Mouse (Mus musculus) brain, embryonic 14.5 days (tissue): ENCODE results near the gene Arhgef1.

Source experiments
- CTCF ChIP-seq: fragments of 200-500 bp; IDR thresholded peaks from 2 replicates; pipeline ENCODE4 v1.5.1; 2012; ENCODE audit warnings: inconsistent platforms, mild to moderate bottlenecking, moderate library complexity, borderline replicate concordance; ENCODE audit not compliant: insufficient read depth, insufficient read length; ENCODE audit errors: extremely low read depth
- POLR2A ChIP-seq: fragments of 200-500 bp; IDR thresholded peaks from 2 replicates; pipeline ENCODE4 v1.6.1; 2012; ENCODE audit warnings: mild to moderate bottlenecking, inconsistent platforms, borderline replicate concordance; ENCODE audit not compliant: poor library complexity, insufficient read depth, insufficient read length, severe bottlenecking; ENCODE audit errors: extremely low read depth

GRCm38 (mm10) chr7:24918763-24919323, 16.1 kb downstream of the Arhgef1 start:
- no peak for TF ChIP-seq CTCF
- TF ChIP-seq POLR2A = no peak
